Mouse (Mus musculus) cerebellum, adult (tissue): Measurements from ENCODE around the gene Sco1.

Source experiments
- ATAC-seq: cut with Nextera tagmentation; 2 replicates; pipeline ENCODE4 v1.9.2; 2017; ENCODE audit warnings: mild to moderate bottlenecking, moderate library complexity, mixed read lengths; ENCODE audit not compliant: insufficient number of reproducible peaks, low FRiP score, low TSS enrichment

The Sco1 gene

DNA sequence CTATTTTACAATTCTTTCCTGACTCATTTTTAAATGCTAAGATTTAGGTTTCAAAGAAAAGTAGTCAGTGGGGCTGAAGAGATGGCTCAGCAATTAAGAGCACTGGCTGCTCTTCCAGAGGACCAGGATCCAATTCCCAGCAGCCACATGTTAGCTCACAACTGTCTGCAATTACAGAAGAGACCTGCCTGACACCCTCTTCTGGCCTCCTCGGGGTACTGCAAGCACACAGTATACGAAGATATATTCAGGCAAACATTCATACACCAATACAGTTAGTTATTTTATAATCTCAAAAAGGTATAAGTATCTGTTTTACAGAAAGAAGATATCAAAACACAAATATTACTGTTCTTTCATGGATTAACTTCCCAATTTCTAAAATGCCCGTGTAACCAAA, 12.7 kb upstream of the Sco1 start:
- no peak for ATAC-seq

GRCm38 (mm10) chr11:67040483-67040882, 12.0 kb upstream of the Sco1 start:
- ATAC-seq: no peak

GRCm38 (mm10) chr11:67043007-67043406, 9.5 kb upstream of the Sco1 start:
- ATAC-seq: no peak

DNA sequence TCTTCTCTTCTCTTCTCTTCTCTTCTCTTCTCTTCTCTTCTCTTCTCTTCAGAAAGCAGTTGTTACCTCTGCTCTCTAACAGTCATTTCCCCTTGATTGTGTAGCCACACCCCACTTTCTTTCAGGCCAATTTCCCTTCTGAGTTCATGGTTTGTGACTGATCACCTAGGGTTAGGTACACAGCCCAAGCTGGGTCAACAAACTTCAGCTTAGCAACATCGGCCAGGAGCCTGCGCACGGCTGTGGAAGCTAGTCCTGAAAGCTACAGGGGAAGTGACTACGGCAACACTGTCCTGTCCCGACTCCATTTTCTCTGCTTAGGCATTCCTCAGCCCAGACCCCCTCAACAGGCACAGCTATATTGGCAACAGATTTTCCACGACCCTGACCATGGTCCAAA, 7.5 kb upstream of the Sco1 start:
- ATAC-seq: no peak

DNA sequence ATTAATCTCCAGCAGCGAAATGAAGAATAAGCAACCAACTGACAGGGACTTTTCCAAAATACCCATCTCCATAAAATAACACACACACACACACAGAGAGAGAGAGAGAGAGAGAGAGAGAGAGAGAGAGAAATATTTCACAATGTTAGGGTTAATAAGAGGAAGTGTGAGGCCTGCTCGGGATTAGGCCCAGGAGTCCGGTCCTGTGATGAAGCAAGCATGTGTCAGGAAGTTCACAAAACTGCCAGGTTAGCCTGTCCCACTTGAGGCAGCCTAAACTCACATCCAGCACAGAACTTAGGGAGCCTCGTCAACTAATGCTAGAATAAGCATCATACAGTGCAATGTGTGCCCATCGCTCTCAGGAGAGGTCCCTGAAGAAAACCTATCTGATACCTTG, 5.3 kb upstream of the Sco1 start:
- no peak for ATAC-seq

GRCm38 (mm10) chr11:67048496-67048895, 4.0 kb upstream of the Sco1 start:
- ATAC-seq: no peak

DNA sequence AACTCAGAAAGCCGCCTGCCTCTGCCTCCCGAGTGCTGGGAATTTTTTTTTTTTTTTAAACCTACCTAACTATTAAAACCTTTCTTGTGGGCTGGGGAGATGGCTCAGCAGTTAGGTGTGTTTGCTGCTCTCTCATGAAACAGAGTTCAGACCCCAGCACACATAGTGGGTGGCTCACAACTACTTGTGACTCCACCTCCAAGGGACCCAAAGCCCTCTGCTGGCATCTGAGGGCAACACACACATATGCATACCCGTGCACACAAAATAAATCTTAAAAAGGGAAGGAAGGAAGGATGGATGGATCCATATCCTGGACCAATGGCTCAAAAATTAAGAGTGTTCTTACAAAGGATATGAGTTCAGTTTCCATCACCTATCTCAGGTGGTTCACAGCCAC, 3.2 kb upstream of the Sco1 start:
- no peak for ATAC-seq

- ATAC-seq: no peak
These were observed 672 bp upstream of the Sco1 start for GRCm38 (mm10) chr11:67051676-67052320.

GRCm38 (mm10) chr11:67054754-67055365, 2.4 kb downstream of the Sco1 start:
- no peak for ATAC-seq

GRCm38 (mm10) chr11:67061311-67061710, 8.8 kb downstream of the Sco1 start:
- ATAC-seq: no peak

DNA sequence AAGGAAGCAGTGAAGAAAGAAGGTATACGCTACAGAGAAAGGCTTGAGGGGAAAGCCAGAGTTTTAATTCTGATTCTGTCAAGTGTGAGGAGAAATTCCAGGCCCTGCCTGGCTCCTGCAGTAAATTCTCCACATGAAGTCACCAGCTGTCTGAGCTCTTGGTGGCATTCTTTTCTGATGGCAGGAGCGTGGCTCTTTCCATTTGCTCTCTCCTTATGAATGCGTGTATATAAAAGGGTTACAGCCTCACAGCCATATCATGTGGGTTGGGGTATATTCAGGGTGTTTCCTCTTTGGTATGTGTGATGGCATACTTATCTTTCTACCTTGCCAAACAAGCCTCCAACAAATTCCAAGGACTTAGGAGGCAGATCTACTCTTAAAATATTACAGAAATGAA, 10.3 kb downstream of the Sco1 start:
- no peak for ATAC-seq

DNA sequence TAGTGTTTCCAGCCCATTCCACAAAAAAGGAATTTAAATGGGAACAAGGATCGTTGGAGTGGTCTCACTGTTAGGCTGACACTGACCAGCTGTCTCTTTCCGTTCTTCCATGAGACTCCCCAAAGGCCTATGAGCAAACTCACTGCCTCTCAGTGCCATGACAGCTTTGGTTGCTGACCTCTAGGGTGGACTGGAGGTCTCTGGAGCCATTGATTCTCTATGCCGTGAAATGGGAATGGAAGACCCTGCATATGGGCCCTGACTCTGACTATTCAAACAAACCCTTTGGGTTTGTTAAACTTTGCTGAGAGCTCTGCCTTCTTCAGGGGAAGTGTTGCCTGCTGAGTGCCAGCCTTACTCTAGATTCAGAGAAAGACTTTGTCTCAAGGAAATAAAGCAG, 15.3 kb downstream of the Sco1 start:
- no peak for ATAC-seq

DNA sequence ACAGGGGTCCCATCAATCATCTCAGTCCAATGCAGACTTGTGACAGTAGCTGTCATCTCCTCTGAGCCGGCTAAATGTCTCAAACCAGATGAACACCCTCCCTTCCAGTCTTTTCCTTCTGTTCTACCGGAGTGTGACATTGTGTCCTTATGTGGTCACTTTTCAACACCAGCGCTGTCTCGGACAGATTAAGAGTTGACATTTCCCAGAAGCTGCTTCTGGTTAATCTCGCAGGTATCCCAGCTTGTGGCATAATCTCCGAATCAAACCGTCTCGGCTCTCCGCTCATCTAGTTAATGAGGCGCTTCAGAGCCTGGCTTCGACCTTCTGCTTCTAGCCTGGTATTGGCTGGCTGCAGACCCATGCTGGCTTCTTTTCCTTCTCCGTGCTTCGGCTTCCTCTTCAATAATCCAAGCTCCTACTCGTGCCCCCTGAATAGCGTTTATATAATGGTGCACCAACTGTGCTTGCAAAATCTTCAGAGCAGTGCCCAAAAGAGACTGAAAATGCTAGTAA, 20.2 kb downstream of the Sco1 start:
- no peak for ATAC-seq

DNA sequence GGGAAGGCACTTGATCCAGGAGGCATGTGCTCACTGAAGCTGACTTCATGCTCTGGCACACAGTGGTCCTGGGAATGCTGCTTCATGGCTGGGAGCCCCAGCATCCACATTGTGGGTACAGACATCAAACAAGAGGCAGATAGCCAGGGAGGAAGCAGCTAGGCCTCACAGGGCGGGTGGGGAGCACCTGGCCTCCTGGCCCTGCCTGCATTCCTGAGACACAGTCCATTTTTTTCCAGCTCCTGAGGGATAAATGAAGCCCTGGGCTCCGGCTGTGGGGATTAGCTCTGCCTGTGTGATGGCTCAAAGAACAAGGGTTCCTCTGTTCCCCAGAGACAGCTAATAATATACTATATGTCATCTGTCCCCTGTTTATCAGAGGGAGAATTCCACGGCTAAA, 22.6 kb downstream of the Sco1 start:
- ATAC-seq: no peak

- no peak for ATAC-seq
These were observed 24.3 kb downstream of the Sco1 start for GRCm38 (mm10) chr11:67076781-67077180.

DNA sequence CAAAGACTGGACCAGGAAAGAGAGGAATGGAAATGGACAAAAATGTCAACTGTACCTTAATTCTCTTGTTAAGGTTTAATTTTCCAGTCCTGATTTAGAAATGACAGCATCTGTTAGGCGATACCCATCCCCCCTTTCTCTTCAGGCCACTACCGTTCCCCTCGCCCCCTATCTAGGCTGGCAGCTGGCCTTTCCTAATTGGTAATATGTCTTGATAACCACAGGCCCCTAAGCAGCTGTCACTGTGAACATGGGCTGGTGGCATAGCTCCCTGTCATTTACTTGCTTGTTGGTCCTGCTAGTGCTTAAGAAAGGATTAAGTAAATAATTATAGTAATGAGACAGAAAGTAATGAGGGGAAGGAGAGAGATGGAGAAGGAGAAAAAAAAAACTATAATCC, 25.0 kb downstream of the Sco1 start:
- no peak for ATAC-seq

GRCm38 (mm10) chr11:67078000-67078399, 25.5 kb downstream of the Sco1 start, which contains the start of gene Myh3:
Myh3 (plus strand) TSS chr11:67078300.
- ATAC-seq: no peak

DNA sequence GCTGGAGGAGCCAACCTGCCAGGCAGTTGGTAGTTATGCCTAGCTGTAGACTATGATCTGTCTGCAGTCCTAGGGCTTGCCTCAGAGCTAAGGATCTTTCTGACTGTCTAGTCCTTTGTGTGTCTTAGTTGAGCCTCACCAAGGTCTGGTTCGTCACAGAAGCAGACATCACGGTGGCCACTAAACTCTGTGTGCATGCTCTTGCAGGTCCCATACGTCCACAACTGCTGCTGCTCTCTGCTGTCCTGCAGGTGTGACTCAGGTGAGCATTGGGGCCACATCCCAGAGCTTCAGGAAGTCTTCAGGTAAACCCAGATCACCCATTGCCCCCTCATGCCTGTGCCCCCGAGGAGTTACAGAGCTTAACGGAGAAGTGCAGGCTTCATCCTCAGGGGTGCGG, 26.4 kb downstream of the Sco1 start:
- ATAC-seq: no peak

- no peak for ATAC-seq
These were observed 27.3 kb downstream of the Sco1 start for GRCm38 (mm10) chr11:67079740-67080139.

DNA sequence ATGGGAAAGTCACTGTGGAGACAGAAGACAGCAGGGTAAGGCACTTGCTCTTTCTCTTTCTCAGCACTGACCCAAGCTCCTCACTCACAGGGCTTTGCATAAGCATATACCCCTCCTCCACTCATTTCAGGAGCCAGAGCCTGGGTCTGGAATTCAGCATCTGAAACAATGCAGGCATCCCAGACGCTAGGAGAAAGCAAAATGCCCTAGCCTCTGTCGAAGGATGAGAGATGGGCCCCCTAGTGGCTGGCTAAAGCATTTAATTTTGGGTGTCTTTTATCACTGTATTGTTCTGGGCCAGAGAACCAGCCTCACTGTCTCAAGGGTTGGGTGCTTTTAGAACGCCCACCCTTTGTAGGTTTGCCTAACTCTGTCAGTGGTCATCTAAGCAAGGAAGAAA, 27.7 kb downstream of the Sco1 start:
- peak; percentile 84 for ATAC-seq

GRCm38 (mm10) chr11:67081125-67081649, 28.7 kb downstream of the Sco1 start:
- no peak for ATAC-seq

DNA sequence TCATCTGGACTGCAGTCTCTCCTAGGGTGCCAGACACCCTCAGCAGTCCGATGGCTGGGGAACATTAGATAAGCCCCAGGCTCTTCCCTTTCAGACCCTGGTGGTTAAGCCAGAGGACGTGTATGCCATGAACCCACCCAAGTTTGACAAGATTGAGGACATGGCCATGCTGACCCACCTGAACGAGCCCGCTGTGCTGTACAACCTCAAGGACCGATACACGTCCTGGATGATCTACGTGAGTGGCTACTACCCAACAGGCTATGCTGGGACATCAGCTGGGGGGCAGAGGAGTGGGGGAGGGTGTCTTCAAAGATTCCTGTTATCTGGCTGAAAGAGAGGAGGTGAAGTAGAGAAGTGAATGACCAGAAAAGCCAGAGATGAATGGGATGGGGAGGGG, 29.7 kb downstream of the Sco1 start:
- ATAC-seq: no peak
